Mouse (Mus musculus): Measurements from ENCODE around the gene Git2. TPM values are rescaled to one million over a fixed set of nuclear protein-coding genes. Genes with fewer than 3 reads are reported as not detected.

Gene Git2
- polyA plus RNA-seq (2017; shearing (Covaris generic)): 100 to 1,000 TPM; 122 to 142 TPM

GRCm38 (mm10) chr5:114775056-114775979 is at the start of gene Git2:
Git2 (minus strand) TSS chr5:114775517.

GRCm38 (mm10) chr5:114822796-114823688 is 47.7 kb upstream of the Git2 start, which contains the start of gene 1500011B03Rik:
1500011B03Rik (minus strand) TSS chr5:114823468.

GRCm38 (mm10) chr5:114774403-114775051 is 790 bp downstream of the Git2 start, which contains the start of gene Ankrd13a:
Ankrd13a (plus strand) TSS chr5:114774677.

GRCm38 (mm10) chr5:114707265-114708068 is 67.8 kb downstream of the Git2 start, which contains the start of gene Tchp:
Tchp (plus strand) TSS chr5:114707760.

GRCm38 (mm10) chr5:114690633-114691567 is 84.4 kb downstream of the Git2 start, which contains the start of gene Gltp:
Gltp (minus strand) TSS chr5:114690984.

Other genes starting within 250 kb of the Git2 start
- gene Fam222a, start 207.5 kb downstream of the Git2 start, polyA plus RNA-seq (2017; shearing (Covaris generic)): under 1 TPM; 0.05 to 0.43 TPM
- 1 to 10 TPM in 1 of 2 experiments, under 1 TPM in 1; 0.29 to 1.4 TPM for gene Trpv4, start 117.1 kb downstream of the Git2 start, polyA plus RNA-seq (2017; shearing (Covaris generic))
- 100 to 1,000 TPM; 275 to 392 TPM for gene Gltp, start 84.5 kb downstream of the Git2 start, polyA plus RNA-seq (2017; shearing (Covaris generic))
- 10 to 100 TPM; 14.8 to 20.0 TPM for gene Tchp, start 67.8 kb downstream of the Git2 start, polyA plus RNA-seq (2017; shearing (Covaris generic))
- 100 to 1,000 TPM; 115 to 179 TPM for gene Ankrd13a, start 840 bp downstream of the Git2 start, polyA plus RNA-seq (2017; shearing (Covaris generic))
- 100 to 1,000 TPM in 1 of 2 experiments, 10 to 100 TPM in 1; 75.6 to 188 TPM for gene 1500011B03Rik, start 48.0 kb upstream of the Git2 start, polyA plus RNA-seq (2017; shearing (Covaris generic))
- gene 4930519G04Rik, start 78.1 kb upstream of the Git2 start, polyA plus RNA-seq (2017; shearing (Covaris generic)): under 1 TPM in 1 of 2 experiments, not detected in 1; 0.22 TPM
- under 1 TPM in 1 of 2 experiments, not detected in 1; 0.48 TPM for gene Gm9936, start 83.2 kb upstream of the Git2 start, polyA plus RNA-seq (2017; shearing (Covaris generic))
- gene Oasl2, start 121.4 kb upstream of the Git2 start, polyA plus RNA-seq (2017; shearing (Covaris generic)): 10 to 100 TPM; 14.1 to 19.6 TPM
- gene Oasl1, start 147.7 kb upstream of the Git2 start, polyA plus RNA-seq (2017; shearing (Covaris generic)): 1 to 10 TPM; 1.9 to 6.5 TPM
- gene 2210016L21Rik, start 166.6 kb upstream of the Git2 start, polyA plus RNA-seq (2017; shearing (Covaris generic)): 10 to 100 TPM; 44.6 to 56.6 TPM
- under 1 TPM; 0.05 to 0.06 TPM for gene Hnf1a, start 195.6 kb upstream of the Git2 start, polyA plus RNA-seq (2017; shearing (Covaris generic))
- 10 to 100 TPM; 55.5 to 58.1 TPM for gene Sppl3, start 235.6 kb upstream of the Git2 start, polyA plus RNA-seq (2017; shearing (Covaris generic))